Mouse (Mus musculus) kidney, adult 11 months (tissue): ENCODE measurements at regions not wholly inside any gene's neighbourhood (a gene's known extent, or its start where the extent isn't known, plus 50 kb on each side); places are given as distances from the start of the nearest gene placed in this dataset.
A peak's percentile ranks its signal among the peaks of the same experiment; 100 is the strongest.

ENCODE experiments used
- DNase-seq: peaks from one replicate; pipeline ENCODE4 v3.0.0; 2022

GRCm38 (mm10) chr14:103458340-103458739 lies 54.8 kb upstream of the Scel start:
- DNase-seq: no peak

GRCm38 (mm10) chr14:103456106-103456505 lies 57.0 kb upstream of the Scel start:
- DNase-seq: no peak

GRCm38 (mm10) chr14:103450756-103451155 lies 62.4 kb upstream of the Scel start:
- no peak for DNase-seq

- no peak for DNase-seq
Measured at GRCm38 (mm10) chr14:103449447-103449846, 63.7 kb upstream of the Scel start.

DNA sequence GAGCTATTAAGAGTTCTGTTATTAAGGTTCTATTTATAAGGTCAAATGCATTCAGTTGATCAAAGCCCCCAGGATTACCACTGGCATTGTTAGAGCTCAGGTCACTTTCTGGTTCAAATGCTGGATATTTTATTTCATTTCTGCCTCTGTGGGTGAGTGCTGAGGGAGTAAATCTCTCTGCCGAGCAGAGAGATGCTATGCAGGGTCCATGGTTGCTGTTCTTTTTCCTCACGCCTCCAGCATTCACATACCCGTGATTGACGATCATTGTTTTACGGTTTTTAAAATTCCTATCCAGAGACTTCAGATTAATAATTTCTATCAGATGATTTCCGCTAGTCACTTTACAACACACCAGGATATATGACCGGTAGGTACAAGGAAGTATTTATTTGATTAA lies 64.1 kb upstream of the Scel start:
- DNase-seq: no peak

DNA sequence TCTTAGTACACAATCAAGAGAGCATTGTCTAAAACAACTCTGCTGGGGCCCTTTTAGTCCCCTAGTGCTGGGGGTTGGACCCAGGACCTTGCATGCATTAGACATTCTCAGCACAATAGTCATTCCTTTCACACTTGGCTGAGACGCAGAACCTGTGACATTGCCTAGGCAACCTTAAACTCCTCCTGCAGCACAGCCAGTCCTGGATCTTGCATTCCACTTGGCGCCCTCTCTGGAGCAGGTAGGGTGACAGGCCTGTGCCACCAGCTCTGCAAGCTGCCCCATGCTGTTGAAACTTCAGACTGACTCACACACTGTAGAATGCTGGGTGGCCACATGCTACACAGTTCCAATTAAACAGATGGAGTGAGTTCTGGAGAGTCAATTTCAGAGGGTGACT lies 66.5 kb upstream of the Scel start:
- peak; percentile 23 for DNase-seq

GRCm38 (mm10) chr14:103441454-103442065 lies 71.6 kb upstream of the Scel start:
- no peak for DNase-seq

DNA sequence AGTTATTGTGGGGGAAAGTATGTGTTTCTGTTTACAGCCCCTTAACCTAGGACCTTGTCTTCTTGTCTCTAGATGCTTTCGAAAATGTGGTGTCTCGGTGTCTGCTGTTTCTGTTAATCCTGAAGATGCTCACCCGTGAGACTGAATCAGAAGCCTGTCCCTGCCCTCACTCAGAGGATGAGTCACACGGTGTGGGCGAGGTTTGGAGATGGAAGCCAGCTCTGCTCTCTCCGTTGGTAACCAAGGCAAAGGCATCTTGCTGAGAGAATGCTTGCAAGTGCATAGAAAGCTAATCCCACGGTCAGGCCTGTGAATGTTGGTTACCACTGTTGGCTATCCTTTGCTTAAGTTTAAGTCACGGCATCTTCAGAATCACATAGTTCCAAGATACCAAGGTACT lies 72.9 kb upstream of the Scel start:
- DNase-seq: no peak

DNA sequence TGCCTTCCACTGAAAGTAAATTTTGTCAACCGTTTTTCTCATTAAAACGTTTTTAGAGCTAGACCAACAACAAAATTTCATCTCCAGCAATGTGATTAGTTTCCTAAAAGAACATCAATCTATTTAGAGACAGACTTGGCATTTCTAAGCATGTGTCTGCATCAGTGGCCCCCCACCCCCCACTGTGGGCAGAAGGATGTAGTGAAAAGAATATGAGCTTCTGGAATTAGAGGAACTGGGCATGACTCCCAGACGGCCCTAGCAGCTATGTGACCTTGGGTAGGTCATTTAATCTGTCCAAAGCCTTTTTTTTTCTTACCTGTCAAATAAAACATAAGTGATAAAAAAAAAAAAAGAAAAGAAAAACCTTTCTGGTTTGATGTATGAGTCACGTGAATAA lies 78.9 kb upstream of the Scel start:
- DNase-seq: peak; percentile 5

DNA sequence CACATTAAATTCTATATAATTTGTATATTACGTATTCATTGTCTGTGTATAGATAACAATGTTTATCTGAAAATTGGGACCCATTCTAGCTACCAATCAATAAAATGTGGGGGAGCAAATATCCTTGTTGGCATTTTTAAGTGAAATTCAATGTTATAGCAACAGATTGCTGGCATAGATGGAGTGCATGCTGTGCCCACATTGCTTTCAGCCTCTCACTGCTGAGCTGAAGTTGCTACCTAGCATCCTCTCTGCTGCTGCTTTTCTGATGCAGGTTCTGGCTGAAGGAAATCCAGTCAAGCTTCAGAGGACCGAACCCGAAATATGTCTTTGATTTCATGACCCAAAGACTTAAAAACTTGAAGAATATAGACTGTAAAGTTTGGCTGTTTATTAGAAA lies 80.0 kb upstream of the Scel start:
- DNase-seq: no peak

- no peak for DNase-seq
Measured at GRCm38 (mm10) chr14:103427873-103428272, 81.3 kb upstream of the Mycbp2 start.

- no peak for DNase-seq
Measured at GRCm38 (mm10) chr14:103421305-103421822, 74.8 kb upstream of the Mycbp2 start.

- no peak for DNase-seq
Measured at GRCm38 (mm10) chr14:103417110-103418061, 70.8 kb upstream of the Mycbp2 start.

- peak; percentile 58 for DNase-seq
Measured at GRCm38 (mm10) chr14:103404611-103405010, 58.0 kb upstream of the Mycbp2 start.

GRCm38 (mm10) chr14:103403054-103403453 lies 56.4 kb upstream of the Mycbp2 start:
- DNase-seq: peak; percentile 24

- DNase-seq: no peak
Measured at GRCm38 (mm10) chr14:103401983-103402382, 55.4 kb upstream of the Mycbp2 start.

DNA sequence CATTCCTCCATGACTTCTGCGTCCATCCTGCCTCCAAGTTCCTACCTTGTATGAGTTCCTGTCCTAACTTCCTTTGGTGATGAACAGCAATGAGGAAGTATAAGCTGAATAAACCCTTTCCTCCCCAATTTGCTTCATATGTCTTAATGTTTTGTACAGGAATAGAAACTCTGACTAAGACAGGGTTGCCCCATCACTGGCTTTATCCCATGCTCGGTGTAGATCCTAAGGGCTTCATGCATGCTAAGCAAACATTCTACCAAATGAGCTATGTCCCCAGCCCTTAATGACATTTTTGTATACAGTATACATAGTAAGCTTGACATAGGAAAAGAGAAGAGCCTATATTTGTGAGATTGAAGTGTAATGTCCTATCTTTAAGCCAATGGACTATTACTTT lies 54.7 kb upstream of the Mycbp2 start:
- DNase-seq: no peak

DNA sequence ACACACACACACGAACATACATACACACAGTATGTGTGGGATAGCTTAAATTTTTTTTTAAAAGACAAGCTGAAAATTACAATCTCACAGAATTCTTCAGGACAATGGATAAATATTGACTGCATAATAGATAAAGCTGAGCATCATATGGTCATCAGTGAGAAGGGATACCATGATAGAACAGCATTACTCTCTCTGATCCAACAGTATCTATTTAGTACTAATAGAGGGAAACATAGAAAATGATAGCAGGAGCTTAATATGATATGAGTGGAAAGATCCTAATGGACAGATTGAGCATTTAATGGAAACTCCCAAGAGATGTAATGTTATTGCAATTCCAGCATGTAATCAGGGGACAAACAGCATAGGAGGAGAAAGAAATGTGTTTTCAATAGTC lies 51.8 kb upstream of the Mycbp2 start:
- DNase-seq: no peak
